Mouse (Mus musculus): ENCODE data around the gene Il1r1.
"Not testable (repeated sequence)": the region's sequence is repeated elsewhere in the genome, so short reads cannot be mapped to it uniquely, and the experiment has no call there.

Il1r1 gene

GRCm38 (mm10) chr1:40271052-40271451, 46.2 kb downstream of the Il1r1 start:
- DNase-seq (ENCODE audit: low spot score in 2 of 2) = no peak

GRCm38 (mm10) chr1:40271486-40272055, 46.7 kb downstream of the Il1r1 start:
- DNase-seq (ENCODE audit: low spot score in 2 of 2) = no peak

GRCm38 (mm10) chr1:40272204-40272603, 47.3 kb downstream of the Il1r1 start:
- no peak for DNase-seq (ENCODE audit: low spot score in 2 of 2)

DNA sequence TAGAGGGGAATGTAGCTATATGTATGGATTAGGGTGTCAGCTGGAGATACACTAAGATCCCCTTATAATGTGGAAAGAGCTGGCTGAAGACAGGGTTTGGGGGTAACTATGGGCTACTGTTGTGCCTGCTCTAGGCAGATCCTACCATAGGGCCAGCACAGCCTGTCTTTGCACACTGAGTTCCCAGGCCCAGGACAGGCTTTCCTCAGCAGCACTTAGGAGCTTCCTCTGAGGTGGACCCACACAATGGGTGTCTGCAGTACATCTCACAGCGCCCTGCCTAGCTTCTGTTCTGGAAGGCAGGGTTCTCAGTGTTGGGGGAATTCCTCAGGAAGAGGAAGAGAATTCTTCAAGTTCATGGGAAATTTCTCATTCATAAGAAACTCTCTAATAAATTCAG, 48.6 kb downstream of the Il1r1 start:
- DNase-seq (ENCODE audit: low spot score in 2 of 2) = no peak

- DNase-seq (ENCODE audit: low spot score in 2 of 2) = no peak
Observed at GRCm38 (mm10) chr1:40275285-40276013, 50.6 kb downstream of the Il1r1 start.

DNA sequence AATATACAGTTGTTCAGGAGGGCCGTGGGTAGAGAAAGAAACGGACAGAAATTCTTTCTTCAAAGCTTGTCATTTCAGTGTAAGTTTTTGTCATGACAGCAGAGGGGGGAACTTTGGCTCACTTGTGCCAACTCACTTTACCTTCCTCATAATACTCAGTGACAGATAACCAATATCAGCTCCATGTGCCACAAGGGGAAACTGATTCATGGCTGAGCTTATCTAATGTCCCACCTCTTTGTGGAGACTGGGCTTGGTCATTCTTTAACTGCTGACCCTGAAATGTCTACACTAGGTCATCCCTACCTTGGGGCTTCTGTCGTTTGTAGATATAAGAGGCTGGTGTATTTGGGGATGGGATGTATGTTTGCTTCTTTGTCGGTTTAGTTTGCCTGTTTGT, 53.1 kb downstream of the Il1r1 start:
- no peak for DNase-seq (ENCODE audit: low spot score in 2 of 2)

DNA sequence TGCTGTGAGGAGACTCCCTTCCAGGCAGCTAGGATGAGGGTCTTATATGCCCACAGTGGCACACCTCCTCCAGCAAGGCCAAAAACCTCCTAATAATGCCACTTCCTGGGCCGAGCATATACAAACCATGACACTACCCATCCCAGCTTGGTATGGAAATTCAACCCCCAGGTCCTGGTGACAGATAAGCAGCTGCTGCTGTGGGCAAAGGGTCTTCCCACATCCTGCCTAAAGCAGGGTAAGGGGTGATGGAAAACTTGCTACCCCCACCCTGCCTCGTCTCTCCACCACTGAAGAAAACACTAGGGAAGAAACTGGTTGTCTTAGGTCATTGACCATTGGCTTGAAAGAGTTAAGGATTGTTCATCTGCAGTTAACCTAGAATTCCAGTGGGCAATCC, 53.8 kb downstream of the Il1r1 start:
- DNase-seq (ENCODE audit: low spot score in 2 of 2) = no peak

GRCm38 (mm10) chr1:40279182-40279743, 54.4 kb downstream of the Il1r1 start:
- DNase-seq (ENCODE audit: low spot score in 2 of 2) = no peak

DNA sequence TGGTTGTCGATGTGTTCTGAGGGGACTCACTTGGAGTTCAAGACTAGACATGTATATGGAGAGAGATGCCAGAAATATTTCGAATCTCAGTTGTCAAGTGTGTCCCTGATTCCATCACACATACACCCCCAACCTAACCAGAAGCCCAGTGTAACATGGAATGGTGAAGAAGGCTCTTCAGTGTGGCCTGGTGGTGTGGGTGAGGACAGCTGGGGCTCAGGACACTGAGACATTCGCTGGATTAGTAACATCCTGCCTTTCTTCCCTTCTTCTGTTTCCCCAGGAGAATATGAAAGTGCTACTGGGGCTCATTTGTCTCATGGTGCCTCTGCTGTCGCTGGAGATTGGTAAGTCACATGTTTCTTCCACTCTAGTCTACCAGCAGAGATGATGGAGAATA, 57.1 kb downstream of the Il1r1 start:
- DNase-seq (ENCODE audit: low spot score in 2 of 2) = no peak

DNA sequence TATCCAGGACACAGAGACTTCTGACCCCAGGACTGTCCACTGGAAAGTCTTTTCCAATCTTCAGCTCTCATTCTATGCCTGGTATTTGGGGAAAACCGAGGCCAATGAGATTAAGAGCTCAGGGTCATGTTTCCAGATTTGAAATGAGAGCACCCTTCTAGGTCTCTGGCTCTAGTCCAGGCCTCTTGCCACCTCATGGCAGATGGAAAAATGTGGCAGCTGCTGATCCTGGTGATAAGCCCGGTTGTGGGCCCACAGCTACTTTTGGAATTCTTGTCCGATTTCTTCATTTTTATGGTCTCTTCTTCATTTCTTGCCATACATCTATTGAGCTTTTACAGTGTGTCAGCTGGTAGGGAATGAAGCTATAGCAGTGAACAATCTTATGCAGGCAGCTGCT, 57.5 kb downstream of the Il1r1 start:
- no peak for DNase-seq (ENCODE audit: low spot score in 2 of 2)

GRCm38 (mm10) chr1:40283995-40284394, 59.1 kb downstream of the Il1r1 start:
- no peak for DNase-seq (ENCODE audit: low spot score in 2 of 2)

- no peak for DNase-seq (ENCODE audit: low spot score in 2 of 2)
Observed at GRCm38 (mm10) chr1:40290489-40291255, 65.8 kb downstream of the Il1r1 start.

- no peak for DNase-seq (ENCODE audit: low spot score in 2 of 2)
Observed at GRCm38 (mm10) chr1:40292231-40292630, 67.4 kb downstream of the Il1r1 start.

DNA sequence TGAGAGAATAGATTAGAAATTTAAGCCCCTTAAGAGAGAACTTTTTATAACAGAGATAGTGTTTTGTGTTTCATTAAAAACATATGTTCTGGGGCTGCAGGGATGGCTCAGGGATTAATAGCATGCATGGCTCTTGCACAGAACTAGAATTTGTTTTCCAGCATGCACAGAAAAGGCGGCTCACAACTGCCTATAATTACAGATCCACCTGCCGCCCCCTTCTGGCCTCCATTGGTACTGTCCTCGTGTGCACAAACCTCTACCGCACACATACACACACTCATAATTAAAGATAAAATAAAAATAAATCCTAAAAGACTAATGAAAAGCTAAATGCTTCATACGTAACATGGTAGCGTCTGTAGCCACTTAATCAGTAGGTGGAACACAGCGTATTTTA, 69.0 kb downstream of the Il1r1 start:
- DNase-seq (ENCODE audit: low spot score in 2 of 2) = no peak

GRCm38 (mm10) chr1:40294824-40295223, 69.9 kb downstream of the Il1r1 start:
- DNase-seq (ENCODE audit: low spot score in 2 of 2) = no peak

DNA sequence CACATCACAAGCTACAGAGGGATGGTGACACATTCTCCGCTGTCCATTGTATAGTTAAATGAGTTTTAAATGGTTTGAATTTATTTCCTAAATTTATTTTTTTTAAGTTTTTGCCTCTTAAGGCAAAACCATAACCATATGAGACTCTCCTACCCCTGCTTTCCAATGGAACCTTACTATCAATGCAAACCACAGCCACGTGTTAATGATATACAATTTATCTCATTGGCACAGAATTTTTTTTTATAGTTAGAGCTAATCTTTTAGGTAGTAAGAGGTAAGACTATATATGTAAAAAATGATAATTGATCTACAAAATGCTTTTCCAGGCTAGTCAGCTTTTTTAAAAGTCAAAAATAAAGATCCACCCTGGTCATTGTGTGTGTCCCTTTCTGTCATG, 73.2 kb downstream of the Il1r1 start:
- DNase-seq (ENCODE audit: low spot score in 2 of 2) = no peak

DNA sequence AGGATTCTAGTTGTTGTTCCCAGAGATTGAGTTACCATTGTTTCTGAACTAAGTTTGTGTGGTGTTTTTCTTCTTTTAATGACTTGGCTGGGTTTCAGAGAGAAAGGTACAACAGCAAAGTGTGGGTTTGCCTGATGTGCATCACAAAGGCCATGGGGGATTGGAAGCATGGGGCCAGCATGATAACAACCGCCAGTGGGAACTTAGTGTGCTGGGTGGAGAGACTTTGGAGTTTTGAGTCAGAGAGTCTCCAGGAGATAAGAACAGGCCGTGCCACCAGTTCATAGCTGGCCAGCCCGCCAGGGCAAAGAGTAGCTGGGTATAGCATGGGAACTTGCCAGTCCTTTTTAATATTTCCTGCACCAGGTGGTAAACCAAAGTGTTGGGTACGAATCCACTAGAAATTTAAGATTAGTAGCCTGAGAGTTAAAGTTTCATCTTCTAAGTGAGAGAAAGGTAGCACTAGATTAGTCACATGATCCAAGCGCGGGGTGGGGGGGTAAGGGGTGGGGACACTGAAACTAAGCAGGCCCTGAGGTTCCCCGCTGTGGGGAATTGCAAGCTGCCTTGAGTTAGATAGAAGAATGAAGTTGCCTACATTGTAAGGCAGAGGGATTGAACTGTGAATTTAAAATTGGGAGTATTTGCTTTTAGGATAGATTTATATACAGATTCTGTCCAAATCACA, 78.4 kb downstream of the Il1r1 start:
- no peak for DNase-seq (ENCODE audit: low spot score in 2 of 2)

DNA sequence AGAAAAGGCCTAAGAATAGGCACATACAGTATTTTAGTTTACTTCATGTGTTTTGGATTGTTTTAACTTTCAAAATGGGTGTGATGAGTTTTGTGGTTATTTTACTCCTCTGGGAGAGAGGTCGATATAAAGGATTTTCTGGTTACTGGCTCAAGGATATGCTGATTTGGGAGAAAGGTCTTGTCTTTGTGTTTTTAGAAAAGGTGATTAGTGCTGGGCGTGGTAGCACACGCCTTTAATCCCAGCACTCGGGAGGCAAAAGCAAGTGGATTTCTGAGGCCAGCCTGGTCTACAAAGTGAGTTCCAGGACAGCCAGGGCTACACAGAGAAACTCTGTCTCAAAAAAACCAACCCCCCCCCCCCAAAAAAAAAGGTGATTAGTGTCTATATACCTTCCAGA, 79.4 kb downstream of the Il1r1 start:
- DNase-seq (ENCODE audit: low spot score in 2 of 2) = not testable (repeated sequence)

DNA sequence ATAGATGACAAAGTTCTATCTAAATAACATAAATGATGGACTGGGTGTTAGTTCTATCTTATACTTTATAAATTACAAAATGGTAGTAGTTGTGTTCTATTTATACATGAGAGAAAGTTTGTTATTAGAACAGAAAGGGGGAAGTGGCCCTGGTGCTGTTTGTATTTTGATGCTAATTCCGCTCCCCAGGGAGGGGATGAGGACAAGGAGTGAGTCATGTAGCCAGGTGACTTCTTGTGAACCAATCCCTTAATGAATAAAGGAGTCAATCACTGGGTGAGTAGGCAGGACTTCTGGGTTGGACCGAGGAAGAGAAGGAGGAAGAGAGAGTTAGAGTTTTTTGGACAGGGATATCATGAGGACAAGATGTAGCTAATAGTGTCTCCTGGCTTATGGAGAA, 81.2 kb downstream of the Il1r1 start:
- DNase-seq (ENCODE audit: low spot score in 2 of 2) = no peak

GRCm38 (mm10) chr1:40311123-40311522, 86.2 kb downstream of the Il1r1 start:
- DNase-seq (ENCODE audit: low spot score in 2 of 2) = no peak

- no peak for DNase-seq (ENCODE audit: low spot score in 2 of 2)
Observed at GRCm38 (mm10) chr1:40311625-40312024, 86.7 kb downstream of the Il1r1 start.

GRCm38 (mm10) chr1:40314016-40314415, 89.1 kb downstream of the Il1r1 start:
- no peak for DNase-seq (ENCODE audit: low spot score in 2 of 2)
